Mouse (Mus musculus) stomach, postnatal 0 days (tissue): ENCODE data around the gene Plcl1.

Source experiments
- CTCF ChIP-seq: IDR thresholded peaks from 2 replicates; pipeline ENCODE4 v1.5.1; 2016; ENCODE audit warnings: antibody characterized with exemption, low read depth, mild to moderate bottlenecking, moderate library complexity
- EP300 ChIP-seq: optimal IDR thresholded peaks from 2 replicates; pipeline ENCODE3; 2016; ENCODE audit warnings: antibody characterized with exemption

DNA sequence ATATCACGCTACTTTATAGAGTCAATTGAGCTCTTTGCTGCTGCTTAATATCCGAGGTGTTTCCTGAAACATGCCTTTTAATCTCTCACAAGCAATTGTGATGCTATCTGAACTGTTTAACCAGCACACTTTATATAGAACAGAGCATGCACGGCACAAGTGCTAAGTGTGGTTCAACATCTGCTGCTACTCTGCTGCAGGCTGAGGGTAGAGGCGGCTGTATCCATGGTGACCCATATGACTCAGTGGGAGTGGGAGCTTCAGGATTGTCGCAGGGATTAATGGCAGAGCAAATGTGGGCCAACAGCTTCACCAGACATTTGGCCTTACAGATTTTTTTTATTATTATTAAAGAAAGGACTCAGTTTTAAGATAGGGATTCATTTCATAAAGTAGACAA lies 5.8 kb upstream of the Plcl1 start:
- TF ChIP-seq CTCF (no peak), EP300 (no peak)
